Mouse (Mus musculus): ENCODE data around the gene Zfp462. TPM values are rescaled to one million over a fixed set of nuclear protein-coding genes. Genes with fewer than 3 reads are reported as not detected.

The Zfp462 gene
- total RNA-seq, 2 experiments from 2014 or later: 0.12 to 0.25 TPM

DNA sequence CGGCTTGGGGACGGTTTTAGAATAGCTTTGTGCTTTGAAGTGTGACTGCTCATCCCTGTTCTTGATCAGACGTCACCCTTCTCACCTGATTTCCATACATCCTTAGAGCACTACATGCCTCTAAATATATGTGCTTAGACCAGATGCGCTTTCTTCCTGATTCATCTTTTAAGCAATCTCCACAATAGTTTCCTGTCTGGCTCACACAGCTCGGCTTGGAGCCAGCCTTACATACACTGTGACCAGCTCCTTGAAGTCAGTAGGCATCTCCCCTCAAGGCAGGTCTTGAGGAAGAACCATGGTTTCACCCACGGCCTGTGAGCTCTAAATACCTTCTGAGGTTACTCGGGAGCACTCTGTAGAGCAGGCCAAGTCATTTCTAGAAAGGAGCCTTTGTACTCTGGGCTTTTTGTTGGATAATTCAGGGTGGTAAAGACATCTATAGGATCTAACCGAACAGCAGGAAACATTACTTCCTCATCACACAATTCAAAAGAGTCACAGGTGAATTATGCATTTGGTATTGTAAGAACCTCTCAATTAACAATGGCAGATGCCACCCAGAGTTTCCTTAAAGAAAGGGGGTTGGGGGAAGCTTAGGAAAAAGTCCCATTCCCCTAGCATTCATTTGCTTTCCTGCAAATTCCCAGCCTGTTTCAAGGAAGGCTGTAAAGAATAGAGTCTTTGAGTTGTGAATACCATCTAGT is 95.6 kb downstream of the Zfp462 start:
- peak; percentile 26; the same call in 1 of the 2 replicates for ATAC-seq (replicated peaks; ENCODE audit: poor library complexity)

DNA sequence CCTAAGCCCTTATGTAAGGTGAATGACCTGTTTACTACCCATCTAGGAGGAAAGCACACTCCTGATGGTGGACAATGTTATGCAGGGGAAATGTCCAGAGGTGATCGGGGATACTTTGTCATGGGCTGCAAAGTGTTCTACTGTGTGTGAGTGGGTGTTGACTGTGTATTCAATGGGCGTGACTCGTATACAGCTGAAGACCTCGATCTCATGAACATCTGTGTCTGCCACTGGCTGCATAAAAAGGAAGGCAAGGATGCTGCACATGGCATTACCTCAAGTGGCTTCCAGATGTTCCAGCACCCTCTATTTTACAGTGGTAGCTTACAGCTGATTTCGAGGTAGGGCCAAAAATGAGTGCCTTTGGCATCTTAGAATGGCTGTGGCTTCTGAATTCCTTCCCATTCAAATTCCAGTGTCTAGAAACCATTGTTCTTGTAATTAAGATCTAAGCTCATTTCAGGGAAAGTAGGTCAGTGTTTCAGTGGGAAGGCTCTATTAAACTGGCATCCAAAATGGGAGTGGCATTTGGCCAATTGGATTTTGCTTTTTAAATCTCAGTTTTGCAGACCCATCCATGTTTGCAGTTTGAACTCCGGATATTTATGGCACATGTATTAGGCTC is 96.4 kb downstream of the Zfp462 start:
- ATAC-seq (replicated peaks; ENCODE audit: poor library complexity): no peak

DNA sequence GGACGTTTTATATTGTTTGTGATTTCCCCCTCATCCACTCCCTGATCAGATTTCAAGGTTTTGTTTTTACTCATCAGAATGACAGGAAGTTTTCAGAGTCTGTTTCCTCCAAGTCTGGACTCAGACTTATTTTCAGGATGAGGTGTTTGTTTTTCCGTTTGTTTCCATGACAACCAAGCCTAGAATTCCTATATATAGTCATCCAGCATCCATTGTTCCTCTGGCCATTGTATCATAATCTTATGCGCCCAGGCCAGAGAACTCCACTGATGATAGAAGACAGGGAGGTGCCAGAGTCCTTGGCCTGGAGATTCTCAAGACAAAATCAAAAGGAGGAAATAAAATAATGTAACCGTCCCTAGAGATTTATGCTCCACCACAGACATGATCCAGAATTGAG is 97.7 kb downstream of the Zfp462 start:
- no peak for ATAC-seq (replicated peaks; ENCODE audit: poor library complexity)

DNA sequence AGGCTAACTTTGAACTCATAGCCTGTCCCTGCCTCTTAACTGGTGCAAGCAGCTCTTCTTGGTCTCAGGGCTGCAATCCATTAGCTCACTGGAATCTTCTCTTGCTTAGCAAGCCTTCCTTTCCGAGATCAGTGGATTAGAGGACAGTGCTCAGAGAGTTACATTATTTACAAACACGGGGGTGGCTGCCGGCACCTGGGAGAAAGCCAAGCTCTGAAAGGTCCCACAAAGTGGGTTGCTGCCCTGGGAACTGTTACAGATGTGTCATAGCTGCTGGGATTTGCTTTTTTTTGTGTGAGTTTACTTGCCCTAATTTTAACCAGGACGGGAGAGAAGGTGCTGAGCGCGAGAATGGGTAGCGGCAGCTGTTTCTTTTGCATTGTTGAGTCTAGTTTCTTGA is 102.4 kb downstream of the Zfp462 start:
- no peak for ATAC-seq (replicated peaks; ENCODE audit: poor library complexity)

DNA sequence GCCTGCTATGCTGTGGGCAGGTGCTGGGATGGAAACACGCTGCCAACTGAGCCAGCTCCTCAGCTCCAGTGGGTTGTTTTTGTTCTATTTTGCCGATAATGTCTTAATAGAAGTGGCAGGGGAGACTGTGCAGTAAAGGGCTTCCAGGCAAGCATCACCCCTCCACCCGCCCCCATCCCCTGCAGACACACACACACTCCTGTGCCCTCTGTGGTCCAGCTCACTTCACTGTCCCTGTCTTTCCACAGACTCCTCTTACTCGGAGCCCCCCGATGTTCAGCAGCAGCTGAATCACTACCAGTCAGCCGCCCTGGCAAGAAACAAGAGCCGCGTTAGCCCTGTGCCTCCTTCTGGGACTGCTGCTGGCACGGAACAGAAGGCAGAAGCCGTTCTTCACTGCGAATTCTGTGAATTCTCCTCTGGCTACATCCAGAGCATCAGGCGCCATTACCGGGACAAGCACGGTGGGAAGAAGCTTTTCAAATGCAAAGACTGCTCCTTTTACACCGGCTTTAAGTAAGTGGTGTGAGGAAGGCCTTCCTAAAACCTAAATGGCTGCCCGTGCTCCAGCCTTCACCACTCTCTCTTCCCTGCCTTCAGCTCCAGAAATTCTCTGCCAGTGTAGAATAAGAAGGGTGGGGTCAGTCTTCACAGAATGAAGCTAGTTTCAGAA is 105.2 kb downstream of the Zfp462 start:
- ATAC-seq (replicated peaks; ENCODE audit: poor library complexity): no peak

DNA sequence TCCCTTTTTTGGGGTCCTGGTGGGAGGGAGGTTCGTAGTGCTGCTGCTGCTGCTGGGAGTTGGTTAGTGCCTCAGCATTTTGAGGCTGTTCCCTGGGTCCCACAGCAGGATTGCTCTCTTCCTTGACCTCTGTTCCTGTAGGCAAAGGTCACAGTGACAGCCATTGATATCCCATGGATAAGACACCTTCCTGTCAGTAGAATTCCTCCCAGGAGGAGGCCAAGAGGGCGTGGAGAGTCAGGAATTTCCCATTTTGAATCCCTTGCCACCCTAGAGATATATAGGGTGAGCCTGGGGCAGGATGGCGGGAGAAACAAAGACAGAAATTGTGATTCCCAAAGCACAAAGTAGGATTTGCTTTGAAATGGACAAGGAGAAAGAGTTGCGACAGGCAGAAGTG is 106.5 kb downstream of the Zfp462 start:
- no peak for ATAC-seq (replicated peaks; ENCODE audit: poor library complexity)

DNA sequence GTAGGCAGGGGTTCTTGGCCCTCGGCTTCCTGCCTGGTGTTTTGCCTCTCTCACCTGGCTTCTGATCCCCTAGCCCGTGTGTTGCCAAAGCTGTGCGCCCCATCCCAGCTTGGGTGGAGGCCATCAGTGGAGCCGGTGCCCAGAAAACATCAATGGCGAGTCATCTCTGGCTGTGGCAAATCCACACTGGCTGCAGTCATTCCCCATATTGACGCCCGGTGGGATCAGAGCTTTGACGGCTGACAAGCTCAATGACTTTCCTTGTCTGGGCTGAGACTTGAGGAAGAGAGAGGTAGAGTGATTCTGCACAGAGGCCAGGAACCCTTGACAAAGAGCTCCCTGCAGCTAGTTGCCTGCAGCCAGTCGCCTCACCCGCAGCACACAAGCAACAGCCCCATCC is 107.8 kb downstream of the Zfp462 start:
- ATAC-seq (replicated peaks; ENCODE audit: poor library complexity): no peak

DNA sequence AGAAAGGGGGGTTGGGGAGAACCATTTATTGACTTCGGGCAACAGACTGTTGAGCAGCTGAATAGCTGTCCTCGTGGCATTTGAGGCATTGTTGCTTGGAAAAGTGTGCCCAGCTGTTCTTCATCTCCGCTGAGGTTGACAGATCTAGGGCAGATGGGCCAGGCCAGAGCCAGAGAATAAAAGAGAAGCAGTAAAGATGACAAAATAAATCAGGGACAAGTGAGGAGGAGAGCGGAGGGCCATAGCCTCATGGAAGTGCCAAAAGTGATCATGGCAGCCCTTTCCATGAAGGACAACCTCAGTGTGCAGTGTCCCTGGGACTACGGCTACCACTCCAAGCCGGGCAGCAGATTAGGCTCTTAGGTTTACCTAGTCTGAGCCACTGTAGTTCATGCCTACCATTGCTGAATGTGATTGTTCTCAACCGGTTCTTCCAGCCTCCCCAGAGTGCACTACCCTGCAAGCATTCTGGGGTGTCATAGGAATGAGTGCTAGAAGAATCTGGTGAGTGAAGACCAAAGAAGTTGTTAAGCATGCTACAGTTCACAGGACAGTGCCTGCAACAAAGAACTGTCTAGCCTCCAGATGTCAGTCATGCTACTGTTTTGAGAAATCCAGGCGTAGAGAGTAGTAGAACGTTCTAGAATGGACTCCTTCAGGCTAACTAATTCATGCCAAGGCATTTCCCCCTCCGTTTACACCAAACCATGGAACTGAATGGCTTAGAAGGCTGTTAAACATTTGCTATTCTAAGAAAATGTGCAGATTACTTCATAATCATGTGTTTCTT is 113.0 kb downstream of the Zfp462 start:
- ATAC-seq (replicated peaks; ENCODE audit: poor library complexity): no peak

DNA sequence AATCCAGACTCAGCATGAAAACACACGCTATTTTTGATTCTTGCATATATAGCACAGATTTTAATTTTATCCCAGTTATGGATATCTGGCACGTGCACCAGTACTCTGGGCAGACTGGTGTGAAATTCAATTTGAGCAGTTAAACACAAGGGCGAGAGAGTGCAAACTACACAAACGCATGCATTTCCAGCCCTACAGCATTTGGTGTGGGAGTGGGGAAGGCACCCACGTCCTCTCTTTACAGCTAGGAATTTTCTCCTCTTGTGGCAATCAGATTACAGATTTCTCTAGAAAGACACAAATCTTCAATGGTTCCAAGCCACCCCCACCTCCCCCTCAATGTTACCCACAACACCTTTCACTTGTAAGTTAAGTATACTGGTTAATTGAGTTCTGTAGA is 114.1 kb downstream of the Zfp462 start:
- ATAC-seq (replicated peaks; ENCODE audit: poor library complexity): no peak

DNA sequence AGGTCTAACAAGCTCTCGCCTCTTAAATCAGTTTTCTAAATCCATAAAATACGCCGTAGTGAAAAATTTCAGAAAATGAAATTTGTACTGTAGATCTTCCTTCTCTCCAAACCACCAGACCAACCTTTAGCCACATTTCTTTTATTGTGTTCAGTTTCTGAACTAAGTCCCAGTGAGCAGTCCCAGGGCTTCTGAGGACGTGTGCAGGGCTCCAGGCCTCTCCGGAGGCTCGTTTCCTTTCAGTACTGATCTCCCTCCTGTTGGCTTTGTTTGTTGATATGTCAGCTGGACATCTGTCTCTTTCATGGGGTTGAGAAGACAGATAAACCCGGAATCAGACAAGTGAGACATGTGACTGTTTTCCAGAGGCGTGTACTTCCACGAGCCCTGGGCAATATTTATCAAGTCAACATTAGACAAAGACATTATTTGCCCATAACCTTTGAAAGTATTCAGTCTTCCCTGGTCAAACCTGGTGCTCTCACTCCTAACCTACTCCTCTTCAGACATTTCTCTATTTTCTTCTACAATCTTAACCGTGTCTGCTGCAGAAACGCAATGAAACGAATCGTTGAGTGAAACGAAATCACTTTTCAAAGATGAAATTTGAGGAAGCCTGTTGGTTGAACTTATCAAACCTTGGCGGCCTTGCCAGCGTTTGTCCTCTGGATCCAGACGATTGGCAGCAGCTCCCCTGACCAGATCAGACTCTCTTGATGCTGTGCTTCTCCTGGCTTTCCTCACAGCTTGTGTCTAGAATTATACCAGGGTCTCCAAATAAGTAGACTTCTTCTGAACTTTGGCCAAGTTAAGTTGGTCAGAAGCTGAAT is 121.7 kb downstream of the Zfp462 start:
- ATAC-seq (replicated peaks; ENCODE audit: poor library complexity): no peak

DNA sequence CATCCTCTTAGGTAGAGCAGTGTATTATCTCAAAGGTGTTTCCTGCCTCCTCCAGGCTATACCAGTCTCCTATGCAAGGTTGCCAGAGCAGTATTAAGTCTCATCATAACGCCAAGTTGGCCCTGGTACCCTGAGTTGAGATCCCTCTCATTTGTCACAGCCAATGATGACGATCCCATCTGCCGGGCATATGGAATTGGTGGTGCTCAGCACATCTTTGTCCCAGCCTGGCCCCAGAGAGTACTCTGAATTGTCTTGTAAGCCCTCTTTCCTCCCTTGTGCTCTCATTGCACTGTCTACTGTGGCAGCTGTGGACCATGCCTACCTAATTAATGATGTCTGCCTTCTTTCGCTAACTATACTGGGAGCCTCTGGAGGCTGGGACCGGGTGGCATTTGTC is 126.7 kb downstream of the Zfp462 start:
- no peak for ATAC-seq (replicated peaks; ENCODE audit: poor library complexity)

DNA sequence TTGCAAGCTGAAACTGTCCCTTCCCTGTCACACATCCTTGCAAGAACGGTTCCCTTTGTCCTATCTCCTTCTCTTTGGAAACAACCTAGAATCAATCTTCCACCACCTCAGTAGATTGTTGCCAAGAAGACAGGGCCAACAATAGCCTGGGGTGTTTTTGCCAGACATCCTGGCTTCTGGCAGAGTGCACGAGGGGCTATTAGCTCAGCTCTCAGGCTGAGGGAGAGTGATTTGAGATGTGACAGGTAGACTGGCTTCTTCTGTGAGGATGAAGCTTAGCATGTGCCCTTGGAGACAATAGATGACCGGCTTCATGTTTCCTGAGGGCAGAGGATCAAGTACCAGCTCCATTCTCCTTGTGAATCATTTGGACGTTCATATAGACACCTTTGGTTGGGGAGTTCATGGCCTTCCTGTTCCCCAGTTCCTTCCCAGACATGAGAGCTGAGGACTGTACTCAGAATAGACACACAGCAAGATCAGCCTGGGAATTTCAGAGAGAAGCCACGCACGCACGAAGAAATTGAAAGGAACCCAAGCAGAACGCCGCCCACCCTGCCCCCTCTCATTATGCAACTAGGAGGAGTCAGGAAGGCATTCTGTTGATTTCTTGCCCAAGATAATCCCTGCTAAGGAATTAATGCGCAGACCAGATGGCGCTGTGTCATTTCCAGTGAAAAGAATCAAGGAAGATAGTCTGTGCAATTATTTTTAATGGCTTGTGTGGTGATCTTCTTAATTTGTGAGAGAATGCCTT is 132.5 kb downstream of the Zfp462 start:
- no peak for ATAC-seq (replicated peaks; ENCODE audit: poor library complexity)

DNA sequence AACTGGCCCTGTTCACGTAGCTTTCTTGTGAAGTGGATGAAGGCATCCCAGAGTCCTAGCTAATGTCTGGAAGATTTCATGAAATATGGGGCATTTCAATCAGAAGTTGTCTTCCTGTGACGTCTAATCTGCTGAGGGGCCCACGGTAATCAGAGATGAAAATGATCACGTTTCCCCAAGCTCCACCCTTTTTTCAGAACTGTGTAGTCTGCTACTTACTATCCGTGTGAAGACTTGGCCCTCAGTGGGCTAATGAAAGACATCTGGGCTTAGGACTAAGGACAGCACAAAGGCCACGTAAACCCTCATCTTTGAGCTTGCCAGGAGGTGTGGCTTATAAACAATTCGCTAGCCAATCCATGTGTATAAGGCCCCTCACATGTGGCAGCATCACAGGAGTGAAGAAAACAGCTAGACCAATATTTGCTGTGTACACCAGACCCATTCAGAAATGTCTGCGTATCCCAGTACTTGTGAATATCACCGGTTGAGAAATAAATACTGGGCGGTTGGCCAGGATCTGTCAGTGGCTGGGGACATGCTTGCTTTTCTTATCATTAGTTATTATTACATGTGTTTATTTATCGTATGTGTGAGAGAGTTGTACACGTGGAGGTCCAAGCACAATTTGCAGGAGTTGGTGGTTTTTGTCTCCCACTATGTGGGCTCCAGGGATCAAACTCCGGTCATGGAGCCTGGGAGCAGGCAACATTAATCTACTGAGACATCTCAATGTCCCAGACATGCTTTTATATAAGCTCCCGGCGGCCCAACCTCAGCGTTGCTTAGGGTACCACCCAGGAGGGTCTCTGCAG is 133.3 kb downstream of the Zfp462 start:
- no peak for ATAC-seq (replicated peaks; ENCODE audit: poor library complexity)

DNA sequence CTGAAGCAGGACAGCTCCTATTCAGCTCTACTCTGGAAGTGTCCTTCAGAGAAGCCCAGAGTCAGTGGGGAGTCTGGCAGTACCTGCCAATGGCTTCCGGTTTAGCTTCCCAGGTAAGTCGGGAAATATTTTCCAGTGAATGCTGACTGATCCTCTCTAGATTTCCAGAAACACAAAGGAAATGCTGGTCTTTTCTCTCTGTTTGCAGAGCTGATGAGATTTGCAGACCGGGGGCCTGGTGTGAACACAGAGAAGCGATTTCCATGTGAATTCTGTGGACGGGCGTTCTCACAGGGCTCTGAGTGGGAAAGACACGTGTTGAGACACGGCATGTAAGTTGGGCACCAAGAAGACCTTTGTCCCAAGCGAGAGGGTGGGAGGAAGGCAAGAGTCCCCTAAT is 134.2 kb downstream of the Zfp462 start:
- ATAC-seq (replicated peaks; ENCODE audit: poor library complexity): no peak

DNA sequence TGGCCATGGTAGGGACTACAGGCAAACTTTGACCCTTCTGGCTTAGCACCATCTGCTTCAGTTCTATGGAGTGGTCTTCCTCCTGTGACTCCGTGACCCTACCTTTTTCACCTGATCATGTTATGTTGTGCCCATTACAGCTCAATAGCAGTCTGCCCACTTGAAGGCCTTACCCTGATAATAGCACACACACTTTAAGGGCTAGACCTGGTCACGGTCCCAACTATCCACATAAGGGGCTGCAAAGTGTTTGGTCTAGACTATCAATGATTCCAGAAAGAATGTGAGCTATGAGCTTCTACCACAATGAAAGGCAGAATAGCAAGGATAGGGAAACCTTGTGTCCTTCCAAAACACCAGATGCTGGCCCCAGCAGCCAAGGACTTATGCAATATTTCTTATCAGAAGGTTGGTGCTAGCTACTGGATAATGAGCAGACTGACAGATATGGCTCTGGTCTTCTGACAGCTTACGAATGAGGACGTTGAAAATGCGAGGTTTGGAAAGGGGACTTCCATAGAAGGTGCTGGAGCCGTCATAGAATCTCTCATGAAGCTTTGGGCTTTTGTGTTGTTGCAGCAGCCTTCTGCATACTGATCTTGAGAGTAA is 139.3 kb downstream of the Zfp462 start:
- ATAC-seq (replicated peaks; ENCODE audit: poor library complexity): no peak

DNA sequence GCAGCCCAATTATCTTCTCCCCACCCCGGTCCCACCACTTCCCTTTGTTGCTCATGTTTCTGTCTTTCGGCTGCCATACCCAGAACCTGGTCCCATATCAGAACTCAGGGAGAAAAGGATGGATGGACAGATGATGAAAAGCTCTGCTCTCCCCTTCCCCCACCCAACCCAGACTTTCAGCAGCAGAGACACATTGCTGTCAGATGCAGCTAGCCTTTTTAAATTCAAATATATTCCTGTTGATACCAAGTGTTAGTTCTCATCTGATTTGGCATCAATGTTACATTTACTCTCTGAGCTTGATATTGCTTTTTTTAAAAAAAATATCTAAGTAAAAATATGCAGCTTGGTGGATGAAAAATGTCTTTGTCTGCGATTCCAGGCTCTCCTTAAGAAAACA is 143.3 kb downstream of the Zfp462 start:
- no peak for ATAC-seq (replicated peaks; ENCODE audit: poor library complexity)

DNA sequence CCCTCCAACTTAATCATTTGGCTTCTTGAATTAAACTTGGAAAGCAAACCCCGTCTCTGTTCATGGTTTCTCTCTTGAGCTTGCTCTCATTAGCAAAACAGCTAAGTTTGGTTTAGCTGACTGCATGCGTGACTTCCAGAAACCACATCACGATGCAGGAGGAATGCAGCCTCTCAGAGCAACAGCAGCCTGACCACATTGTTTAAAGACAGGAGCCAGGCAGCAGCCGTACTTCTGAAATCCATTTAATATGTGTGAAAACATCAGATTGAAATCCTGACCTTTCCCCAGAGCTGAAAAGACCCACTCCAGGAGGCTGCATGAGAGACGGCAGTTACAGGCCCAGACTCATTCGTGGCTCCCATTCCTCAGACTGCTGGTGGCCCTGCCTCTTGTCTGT is 144.1 kb downstream of the Zfp462 start:
- ATAC-seq (replicated peaks; ENCODE audit: poor library complexity): no peak

DNA sequence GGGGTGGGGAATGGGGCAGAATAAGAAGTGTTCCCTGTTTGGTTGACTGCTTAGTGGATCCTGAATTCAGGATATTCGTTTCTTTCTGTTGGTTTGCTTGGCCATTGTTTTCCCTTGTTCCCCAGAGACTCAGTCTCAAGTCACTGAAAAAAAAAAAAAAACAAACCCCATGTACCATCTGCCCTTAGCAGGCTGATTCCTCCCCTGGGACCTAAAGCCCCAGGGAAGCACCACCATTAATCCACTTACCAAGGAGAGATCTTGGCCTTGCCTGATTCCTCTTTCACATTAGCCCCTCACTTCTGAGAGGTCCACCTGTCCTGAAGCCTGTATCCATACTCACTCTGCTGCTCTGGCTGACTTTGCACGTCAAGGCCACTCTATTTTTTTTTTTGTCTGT is 152.3 kb downstream of the Zfp462 start:
- ATAC-seq (replicated peaks; ENCODE audit: poor library complexity): no peak

DNA sequence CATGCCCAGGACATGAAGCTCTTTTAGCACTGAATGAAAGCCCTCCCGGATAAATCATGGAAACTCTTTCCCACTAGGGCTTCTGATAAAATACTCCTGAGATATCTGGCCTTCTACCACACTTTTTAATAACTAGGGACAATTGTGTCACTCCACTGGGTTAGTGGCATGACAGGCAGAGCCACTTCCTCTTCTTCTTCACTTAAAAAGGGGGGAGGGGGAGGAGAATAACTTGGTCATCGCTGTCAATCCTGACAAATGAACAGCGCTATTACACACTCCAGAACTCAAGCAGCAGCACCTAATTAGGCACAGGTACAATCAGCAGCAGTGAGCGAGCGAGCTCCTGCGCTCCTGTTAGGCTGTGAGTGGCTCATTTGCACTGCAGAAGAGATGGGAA is 153.5 kb downstream of the Zfp462 start:
- peak; percentile 79 for ATAC-seq (replicated peaks; ENCODE audit: poor library complexity)

All from megakaryocyte progenitor cell, adult 5-6 weeks (primary cell).